Mouse (Mus musculus) kidney, postnatal 0 days (tissue): ENCODE data around the gene Sgms1. TPM values are rescaled to one million over a fixed set of nuclear protein-coding genes. Genes with fewer than 3 reads are reported as not detected.

Experiments used
- ATAC-seq: fragments of 200-750 bp; cut with Nextera tagmentation; replicated peaks from 2 replicates; pipeline ENCODE4 v1.8.0; 2017; ENCODE audit warnings: low read depth, moderate number of reproducible peaks, moderate TSS enrichment, moderate library complexity; ENCODE audit not compliant: low FRiP score
- DNase-seq: peaks from one replicate; pipeline ENCODE4 v3.0.0-alpha.2; 2016; ENCODE audit warnings: low spot score
- H3K27ac ChIP-seq: fragments of 300-500 bp; sonication (generic); 2 replicates; pipeline ENCODE4 v1.5.1; 2014; ENCODE audit warnings: mild to moderate bottlenecking
- H3K27me3 ChIP-seq: fragments of 300-500 bp; sonication (generic); 2 replicates; pipeline ENCODE4 v1.6.1; 2014; ENCODE audit warnings: low read length, mixed read lengths; ENCODE audit not compliant: insufficient read depth
- H3K36me3 ChIP-seq: fragments of 300-500 bp; sonication (generic); 2 replicates; pipeline ENCODE4 v1.6.1; 2014; ENCODE audit warnings: low read length, mixed read lengths; ENCODE audit not compliant: insufficient read depth
- H3K4me1 ChIP-seq: fragments of 300-500 bp; sonication (generic); replicated peaks from 2 replicates; pipeline ENCODE4 v1.6.1; 2014; ENCODE audit warnings: antibody characterized with exemption, low read length, mixed read lengths; ENCODE audit not compliant: insufficient read depth
- H3K4me2 ChIP-seq: fragments of 300-500 bp; sonication (generic); 2 replicates; pipeline ENCODE4 v1.6.1; 2014; ENCODE audit warnings: mild to moderate bottlenecking, low read length, moderate library complexity, mixed read lengths
- H3K4me3 ChIP-seq: fragments of 300-500 bp; sonication (generic); replicated peaks from 2 replicates; pipeline ENCODE4 v1.5.1; 2014; ENCODE audit warnings: low read depth, low read length
- H3K9ac ChIP-seq: fragments of 300-500 bp; sonication (generic); 2 replicates; pipeline ENCODE4 v1.6.1; 2014; ENCODE audit warnings: low read depth, low read length
- H3K9me3 ChIP-seq: fragments of 300-500 bp; sonication (generic); replicated peaks from 2 replicates; pipeline ENCODE4 v1.6.1; 2016; ENCODE audit warnings: low read length, inconsistent platforms, mixed read lengths
- CTCF ChIP-seq: IDR thresholded peaks from 2 replicates; pipeline ENCODE4 v1.5.1; 2016; ENCODE audit warnings: antibody characterized with exemption, low read depth, mild to moderate bottlenecking, moderate library complexity
- whole genome bisulfite sequencing: fragments of 180-500 bp; shearing (Covaris S2); extraction: QIAGEN DNeasy Blood & Tissue Kit; methylation state at CpG from one replicate; pipeline ENCODE4 v1.1.7; 2014; 5-methylcytosine and 5-hydroxymethylcytosine counted together
- polyA plus RNA-seq: library from polyadenylated mRNA; unstranded; fragments of >200 nt; fragmentation: Nextera tagmentation; extraction: Ambion mirVana; gene quantifications from 2 replicates; pipeline ENCODE4 v1.2.1, GENCODE M21; 2015

Gene Sgms1
- polyA plus RNA-seq, 1 experiment from 2014 or later = 42.4 TPM

- H3K9me3 ChIP-seq = no peaks in the 10 kb centered on the region
- no peak overlapping the region for H3K27ac ChIP-seq
- H3K27me3 ChIP-seq = no peaks in the 10 kb centered on the region
- no peak for ATAC-seq
- no peak overlapping the region for H3K4me2 ChIP-seq
- no peak overlapping the region for H3K4me3 ChIP-seq
- peaks cover 19% of the 10 kb centered on the region for H3K36me3 ChIP-seq
- 93% methylated on average over 7 of the region's 7 CpGs for WGBS
- no peak overlapping the region for H3K9ac ChIP-seq
- DNase-seq = no peak
- no peaks in the 10 kb centered on the region for H3K4me1 ChIP-seq
- no peak for TF ChIP-seq CTCF
Measured at GRCm38 (mm10) chr19:32159944-32160343, 229.6 kb downstream of the Sgms1 start.

- ATAC-seq = no peak
- Histone ChIP-seq H3K27me3 (no peaks in the 10 kb centered on the region), H3K27ac (no peak overlapping the region), H3K36me3 (peaks cover 18% of the 10 kb centered on the region), H3K9ac (no peak overlapping the region), H3K4me3 (no peak overlapping the region), H3K4me1 (no peaks in the 10 kb centered on the region), H3K4me2 (no peak overlapping the region), H3K9me3 (no peaks in the 10 kb centered on the region)
- no peak for TF ChIP-seq CTCF
- 97% methylated on average over 1 of the region's 1 CpGs for WGBS
- DNase-seq = no peak
Measured at GRCm38 (mm10) chr19:32159168-32159567, 230.3 kb downstream of the Sgms1 start.

GRCm38 (mm10) chr19:32157045-32157444 lies 232.5 kb downstream of the Sgms1 start:
- H3K4me2 ChIP-seq = no peak overlapping the region

GRCm38 (mm10) chr19:32152529-32152928 lies 237.0 kb downstream of the Sgms1 start:
- Histone ChIP-seq H3K27ac (no peak overlapping the region), H3K4me3 (no peak overlapping the region), H3K4me2 (no peak overlapping the region), H3K4me1 (no peaks in the 10 kb centered on the region), H3K9ac (no peak overlapping the region), H3K27me3 (no peaks in the 10 kb centered on the region), H3K36me3 (0 out of 2 replicates have a peak, but pooled peaks cover 3% of the 10 kb centered on the region), H3K9me3 (no peaks in the 10 kb centered on the region)
- WGBS = 68% methylated on average over 6 of the region's 6 CpGs
- peak; percentile 22; the same call in 1 of the 2 replicates for TF ChIP-seq CTCF
- ATAC-seq = no peak
- DNase-seq = no peak

More at GRCm38 (mm10) chr19:32157045-32157444, 232.5 kb downstream of the Sgms1 start:
- no peaks in the 10 kb centered on the region for H3K9me3 ChIP-seq
- H3K27ac ChIP-seq = no peak overlapping the region
- no peaks in the 10 kb centered on the region for H3K27me3 ChIP-seq
- ATAC-seq (no peak), DNase-seq (no peak)
- peaks cover 16% of the 10 kb centered on the region for H3K36me3 ChIP-seq
- WGBS = 86% methylated on average over 6 of the region's 6 CpGs
- no peak overlapping the region for H3K4me3 ChIP-seq
- H3K4me1 ChIP-seq = no peaks in the 10 kb centered on the region
- TF ChIP-seq CTCF = no peak
- no peak overlapping the region for H3K9ac ChIP-seq

GRCm38 (mm10) chr19:32148710-32149109 lies 240.8 kb downstream of the Sgms1 start:
- Histone ChIP-seq H3K36me3 (no peaks in the 10 kb centered on the region), H3K9me3 (no peaks in the 10 kb centered on the region), H3K4me3 (no peak overlapping the region), H3K27ac (no peak overlapping the region), H3K4me2 (no peak overlapping the region), H3K27me3 (no peaks in the 10 kb centered on the region), H3K9ac (no peak overlapping the region), H3K4me1 (no peaks in the 10 kb centered on the region)
- no peak for TF ChIP-seq CTCF
- WGBS = 76% methylated on average over 5 of the region's 5 CpGs
- DNase-seq (no peak), ATAC-seq (no peak)

- Histone ChIP-seq H3K27ac (no peak overlapping the region), H3K4me1 (no peaks in the 10 kb centered on the region), H3K9ac (no peak overlapping the region), H3K36me3 (no peaks in the 10 kb centered on the region), H3K4me2 (no peak overlapping the region), H3K9me3 (no peaks in the 10 kb centered on the region), H3K27me3 (no peaks in the 10 kb centered on the region), H3K4me3 (no peak overlapping the region)
- no peak for ATAC-seq
- WGBS = 86% methylated on average over 6 of the region's 6 CpGs
- no peak for DNase-seq
- no peak for TF ChIP-seq CTCF
Measured at GRCm38 (mm10) chr19:32142383-32142782, 247.1 kb downstream of the Sgms1 start.
